Mouse (Mus musculus) NIH3T3 (cell line): ENCODE measurements around the gene Hint3.
"Not testable (repeated sequence)": the region's sequence is repeated elsewhere in the genome, so short reads cannot be mapped to it uniquely, and the experiment has no call there.

Experiments
- DNase-seq: peaks from one replicate; pipeline ENCODE4 v3.0.0-alpha.2; 2012; ENCODE audit warnings: low read depth

Gene Hint3

GRCm38 (mm10) chr10:30629513-30629912 is at the start of gene Hint3:
Gene Hint3, minus strand, starts transcription at chr10:30629632.
- DNase-seq, result no peak

- DNase-seq, result peak; percentile 54
These were observed 48.6 kb upstream of the Hint3 start for GRCm38 (mm10) chr10:30678051-30678450.

GRCm38 (mm10) chr10:30674825-30675224 is 45.4 kb upstream of the Hint3 start:
- no peak for DNase-seq

- DNase-seq, result no peak
These were observed 37.1 kb upstream of the Hint3 start for GRCm38 (mm10) chr10:30666580-30666979.

GRCm38 (mm10) chr10:30660564-30661328 is 31.3 kb upstream of the Hint3 start:
- DNase-seq, result peak; percentile 26

GRCm38 (mm10) chr10:30655655-30656054 is 26.2 kb upstream of the Hint3 start:
- DNase-seq, result no peak

- DNase-seq, result no peak
These were observed 18.2 kb upstream of the Hint3 start for GRCm38 (mm10) chr10:30647681-30648080.

GRCm38 (mm10) chr10:30638216-30638615 is 8.8 kb upstream of the Hint3 start:
- peak; percentile 64 for DNase-seq

- not testable (repeated sequence) for DNase-seq
These were observed 7.2 kb upstream of the Hint3 start for GRCm38 (mm10) chr10:30636474-30637154.

- peak; percentile 14 for DNase-seq
These were observed 3.3 kb upstream of the Hint3 start for GRCm38 (mm10) chr10:30632718-30633117.

GRCm38 (mm10) chr10:30629977-30630376 is 545 bp upstream of the Hint3 start:
- DNase-seq, result no peak

GRCm38 (mm10) chr10:30628444-30628843 is 988 bp downstream of the Hint3 start:
- DNase-seq, result not testable (repeated sequence)

GRCm38 (mm10) chr10:30627548-30627947 is 1.9 kb downstream of the Hint3 start:
- no peak for DNase-seq

GRCm38 (mm10) chr10:30624161-30625019 is 5.0 kb downstream of the Hint3 start:
- DNase-seq, result no peak

- DNase-seq, result peak; percentile 47
These were observed 6.5 kb downstream of the Hint3 start for GRCm38 (mm10) chr10:30622928-30623327.

GRCm38 (mm10) chr10:30618918-30619210 is 10.6 kb downstream of the Hint3 start:
- DNase-seq, result no peak

- DNase-seq, result peak; percentile 99
These were observed 11.1 kb downstream of the Hint3 start for GRCm38 (mm10) chr10:30618091-30618917.

GRCm38 (mm10) chr10:30613039-30613438 is 16.4 kb downstream of the Hint3 start:
- DNase-seq, result no peak

GRCm38 (mm10) chr10:30609614-30610013 is 19.8 kb downstream of the Hint3 start:
- no peak for DNase-seq

- DNase-seq, result peak; percentile 38
These were observed 21.3 kb downstream of the Hint3 start for GRCm38 (mm10) chr10:30608109-30608508.

- peak; percentile 95 for DNase-seq
These were observed 28.9 kb downstream of the Hint3 start, which contains the start of gene Trmt11 for GRCm38 (mm10) chr10:30600542-30600966. Gene Trmt11, minus strand, starts transcription at chr10:30600749.
